Mouse (Mus musculus): ENCODE data around the gene Arhgap11a.

The Arhgap11a gene

GRCm38 (mm10) chr2:113817681-113818606, 30.5 kb downstream of the Arhgap11a start:
- DNase-seq (ENCODE audit: low read depth, low spot score): no peak

DNA sequence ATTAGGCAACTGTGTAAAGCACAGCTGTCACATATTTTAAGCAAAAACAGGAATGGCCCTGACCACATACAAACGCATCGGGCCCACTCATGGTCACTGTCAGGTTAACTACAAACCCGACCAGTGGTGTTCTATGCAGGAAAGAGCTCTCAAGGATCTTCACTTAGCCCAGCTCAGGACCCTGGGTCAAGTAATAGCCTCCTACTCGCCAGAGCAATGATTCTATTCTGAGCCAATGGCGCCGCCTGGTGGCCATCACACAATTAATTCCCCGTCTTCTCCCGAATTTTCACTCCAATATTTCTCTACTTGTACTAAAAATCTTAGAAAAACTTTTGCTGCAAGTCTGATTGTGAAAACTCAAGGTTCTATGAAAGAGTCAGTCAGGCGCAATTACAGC, 40.8 kb downstream of the Arhgap11a start:
- DNase-seq (ENCODE audit: low read depth, low spot score): peak; percentile 44

GRCm38 (mm10) chr2:113806851-113807577, 41.4 kb downstream of the Arhgap11a start:
- peak; percentile 59 for DNase-seq (ENCODE audit: low read depth, low spot score)

DNA sequence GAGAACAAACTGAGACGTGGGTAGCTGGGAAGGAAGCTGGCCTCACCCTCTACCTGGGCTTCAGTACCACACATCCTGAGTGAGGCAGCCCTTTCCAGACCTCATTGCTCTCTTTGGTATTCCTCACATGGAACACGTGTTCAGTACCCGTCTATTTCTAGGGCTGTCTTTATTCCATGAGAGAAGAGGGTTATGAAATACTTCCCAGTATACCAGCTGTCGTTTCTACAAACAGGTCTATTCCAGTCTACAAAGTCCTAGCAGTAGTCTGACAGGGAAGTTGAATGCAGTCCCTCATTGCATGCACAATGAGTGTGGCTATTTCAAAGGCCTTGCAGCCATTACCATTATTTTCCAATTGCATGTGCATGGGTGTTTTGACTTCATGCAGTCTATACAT, 42.7 kb downstream of the Arhgap11a start:
- no peak for DNase-seq (ENCODE audit: low read depth, low spot score)

GRCm38 (mm10) chr2:113803753-113804152, 44.7 kb downstream of the Arhgap11a start:
- no peak for DNase-seq (ENCODE audit: low read depth, low spot score)

- no peak for DNase-seq (ENCODE audit: low read depth, low spot score)
Measured at GRCm38 (mm10) chr2:113800846-113801245, 47.6 kb downstream of the Arhgap11a start.

DNA sequence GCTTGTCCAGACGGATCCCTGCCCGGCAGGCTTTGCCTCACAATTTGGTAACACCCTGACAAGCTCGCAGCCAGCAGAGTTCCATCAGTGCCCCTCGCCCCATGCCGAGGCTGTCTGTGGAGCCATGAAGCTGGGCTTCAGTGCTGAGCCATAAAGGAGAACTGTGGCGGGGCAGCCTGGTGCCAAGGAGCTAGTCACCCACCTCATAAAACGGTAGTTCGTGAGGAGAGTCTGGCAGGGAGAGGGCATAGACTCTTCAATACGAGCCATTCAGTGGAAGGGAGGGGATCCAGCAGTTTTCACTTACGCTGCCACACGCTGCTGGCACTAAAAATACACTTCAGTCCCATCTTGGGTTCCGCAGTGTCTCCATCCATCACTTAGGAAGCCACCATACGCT, 49.9 kb downstream of the Arhgap11a start:
- no peak for DNase-seq (ENCODE audit: low read depth, low spot score)

GRCm38 (mm10) chr2:113795186-113795585, 53.3 kb downstream of the Arhgap11a start:
- DNase-seq (ENCODE audit: low read depth, low spot score): no peak

DNA sequence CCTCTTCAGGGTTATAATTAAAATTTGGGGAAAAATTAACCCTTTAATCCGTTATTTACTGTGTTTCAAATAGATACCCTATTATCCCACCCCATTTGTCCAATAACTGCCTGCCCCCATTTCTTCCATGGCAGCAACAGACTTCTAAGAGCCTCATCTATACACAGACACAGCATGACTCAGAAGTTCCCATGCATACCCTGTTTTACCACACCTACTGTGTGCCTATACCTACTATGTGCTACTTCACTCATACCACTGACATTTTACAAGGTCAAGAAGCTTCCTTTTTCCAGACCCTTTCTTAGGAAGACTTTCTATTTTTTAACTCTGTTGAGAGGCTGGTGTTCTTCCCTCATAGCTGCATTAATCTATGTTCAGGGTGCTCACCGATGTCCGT, 54.9 kb downstream of the Arhgap11a start:
- no peak for DNase-seq (ENCODE audit: low read depth, low spot score)

DNA sequence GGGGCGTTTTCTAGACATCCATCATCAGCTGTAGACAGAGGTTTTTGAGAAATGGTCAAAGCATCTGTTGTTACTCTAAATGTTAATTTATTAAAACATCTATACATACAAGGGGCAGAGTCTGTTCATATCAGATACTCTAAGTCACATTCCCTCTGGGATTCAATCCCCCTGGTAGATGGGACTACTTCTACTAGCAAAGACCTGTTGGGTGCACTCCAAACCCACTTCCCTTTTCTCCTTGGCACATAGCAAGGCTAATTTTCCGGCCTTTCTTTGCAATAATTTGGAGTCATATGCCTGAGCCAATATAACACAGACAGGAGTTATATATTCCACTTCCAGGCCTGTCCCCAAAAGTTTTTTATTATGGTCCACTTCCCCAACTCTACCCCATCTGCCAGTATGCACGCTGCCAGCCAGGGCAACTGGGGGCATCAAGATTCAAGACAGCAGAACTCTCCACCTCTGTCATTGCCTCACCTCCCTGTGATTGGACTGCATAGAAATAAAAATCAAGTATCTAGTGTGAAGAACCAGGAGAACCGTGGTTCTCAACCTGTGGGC, 59.6 kb downstream of the Arhgap11a start:
- no peak for DNase-seq (ENCODE audit: low read depth, low spot score)

GRCm38 (mm10) chr2:113787882-113788281, 60.6 kb downstream of the Arhgap11a start:
- DNase-seq (ENCODE audit: low read depth, low spot score): no peak

DNA sequence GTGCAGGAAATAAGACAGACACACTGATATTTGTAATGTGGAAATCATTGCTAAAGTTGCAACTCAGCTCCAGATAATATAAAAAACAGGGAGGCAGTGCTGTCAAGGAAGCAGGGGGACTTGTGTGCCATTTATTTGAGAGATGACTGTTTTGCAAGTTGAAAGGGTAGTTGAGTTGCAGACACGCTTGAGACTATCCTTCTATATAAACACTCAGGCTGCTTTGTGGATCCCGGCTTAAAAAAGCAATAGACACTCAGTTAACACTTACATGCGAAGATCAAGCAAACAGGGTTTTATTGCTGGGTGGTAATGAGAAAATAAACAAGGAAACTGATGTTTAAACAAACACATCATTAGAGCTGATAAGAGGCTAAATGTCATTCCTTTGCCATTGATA, 63.6 kb downstream of the Arhgap11a start:
- DNase-seq (ENCODE audit: low read depth, low spot score): no peak

DNA sequence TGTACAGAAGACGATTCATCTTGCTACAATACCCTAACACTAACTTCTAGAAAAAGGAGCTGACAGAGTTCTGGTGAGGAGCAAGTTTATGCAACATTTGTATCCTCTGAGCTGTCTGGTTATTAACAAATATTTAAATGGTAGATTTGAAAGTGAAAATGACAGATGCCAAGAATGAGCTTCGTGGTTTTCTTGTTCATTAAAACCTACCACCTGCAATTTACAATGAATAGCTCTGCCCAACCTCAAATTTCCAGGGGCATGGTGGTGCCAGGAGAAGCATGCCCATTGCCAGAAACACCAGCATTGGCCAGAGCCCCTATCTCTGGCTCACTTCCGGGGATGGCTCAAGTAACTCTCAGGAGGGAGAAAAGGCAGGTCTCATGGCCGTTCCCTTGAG, 66.9 kb downstream of the Arhgap11a start:
- DNase-seq (ENCODE audit: low read depth, low spot score): no peak

Measured in ES-CJ7 (cell line).